Comparison of ENCODE assay signal across 7 mouse cellular contexts in genomic region chr6:86848915-86849644, GRCm38 (mm10). TPM values are rescaled to one million over a fixed set of nuclear protein-coding genes. Genes with fewer than 3 reads are reported as not detected.
DNase-seq lines count a peak whose midpoint lies in the region; ATAC-seq lines count a peak whose summit lies in the region.

Gene Aak1 (plus strand): TSS chr6:86849517.

- H3K27ac ChIP-seq in intestine, embryonic 16.5 days (ENCODE audit: low read length) = peak within 1 kb of the TSS; percentile 97
- peak within 1 kb of the TSS; percentile 95 for H3K27ac ChIP-seq in midbrain, embryonic 11.5 days (ENCODE audit: low read depth, low read length)

- H3K4me2 ChIP-seq in intestine, embryonic 16.5 days (ENCODE audit: low read depth, low read length) = peak within 1 kb of the TSS; percentile 66
- H3K4me2 ChIP-seq in midbrain, embryonic 11.5 days = peak within 1 kb of the TSS; percentile 61

- H3K4me3 ChIP-seq in intestine, embryonic 16.5 days (ENCODE audit: low read length) = peak within 1 kb of the TSS; percentile 75
- H3K4me3 ChIP-seq in midbrain, embryonic 11.5 days (ENCODE audit: low read depth, low read length) = peak within 1 kb of the TSS; percentile 82

- intact Hi-C loops in left cerebral cortex, postnatal 36 days (cut with DNase I) = loop anchor here (2.0 kb wide), 1 partner anchor 70 kb away; no protein-coding TSS in a partner anchor

- no peaks in the 10 kb centered on the region for H3K36me3 ChIP-seq in intestine, embryonic 16.5 days (ENCODE audit: control insufficient read depth, insufficient read depth, low read length)
- no peaks in the 10 kb centered on the region for H3K36me3 ChIP-seq in midbrain, embryonic 11.5 days (ENCODE audit: control insufficient read depth, insufficient read depth, low read length)

- peak; percentile 90 for ATAC-seq in intestine, embryonic 16.5 days
- peak; percentile 94 for ATAC-seq in midbrain, embryonic 11.5 days (ENCODE audit: low FRiP score)

- no peaks in the 10 kb centered on the region for H3K27me3 ChIP-seq in intestine, embryonic 16.5 days (replicated peaks; ENCODE audit: control insufficient read depth, insufficient read depth, low read length)
- no peaks in the 10 kb centered on the region for H3K27me3 ChIP-seq in midbrain, embryonic 11.5 days (ENCODE audit: control insufficient read depth, insufficient read depth, low read length)

- WGBS in intestine, embryonic 16.5 days = under 1% methylated on average over 53 of the region's 60 CpGs
- WGBS in midbrain, embryonic 11.5 days = 1% methylated on average over 59 of the region's 60 CpGs

- DNase-seq in adrenal gland, adult 2 months = peak; percentile 94
- peak; percentile 77 for DNase-seq in embryo, embryonic 11.5 days (ENCODE audit: low read depth, low spot score)
- peak; percentile 85 to 92 for DNase-seq in gastrocnemius, postnatal 4 days (ENCODE audit: low spot score in 2 of 2)
- DNase-seq in left cerebral cortex, postnatal 36 days (ENCODE audit: low spot score in 2 of 2) = peak; percentile 93 to 95
- DNase-seq in midbrain, embryonic 11.5 days (ENCODE audit: low spot score, missing footprints) = peak; percentile 99
- DNase-seq in skeletal muscle tissue, adult 2 months (ENCODE audit: low read depth, low spot score) = peak; percentile 84

- H3K4me1 ChIP-seq in intestine, embryonic 16.5 days (ENCODE audit: control insufficient read depth, insufficient read depth, low read length) = peaks cover 28% of the 10 kb centered on the region
- peaks cover 29% of the 10 kb centered on the region for H3K4me1 ChIP-seq in midbrain, embryonic 11.5 days (ENCODE audit: control insufficient read depth, insufficient read depth, low read length)

- peak within 1 kb of the TSS; percentile 89 for H3K9ac ChIP-seq in intestine, embryonic 16.5 days (ENCODE audit: low read depth, low read length)
- H3K9ac ChIP-seq in midbrain, embryonic 11.5 days (ENCODE audit: low read length) = peak within 1 kb of the TSS; percentile 82

- no peaks in the 10 kb centered on the region for H3K9me3 ChIP-seq in intestine, embryonic 16.5 days (ENCODE audit: control insufficient read depth, low read length)
- no peaks in the 10 kb centered on the region for H3K9me3 ChIP-seq in midbrain, embryonic 11.5 days (ENCODE audit: control insufficient read depth, low read length)

RNA-seq across cellular contexts. Expression of gene Aak1, which starts in this region (rescaled TPM):
- total RNA-seq in adrenal gland, adult 2 months (2021) = 100 to 1,000 TPM in 1 of 2 experiments, 10 to 100 TPM in 1; 97.0 to 100 TPM
- 23.0 and 30.3 TPM in 2 replicates for polyA plus RNA-seq in adrenal gland, adult 2 months (2012; rRNA removed)
- total RNA-seq in gastrocnemius, postnatal 4 days (2021) = 10 to 100 TPM; 57.9 to 69.9 TPM
- 7.0 and 8.9 TPM in 2 replicates for polyA plus RNA-seq in intestine, embryonic 16.5 days (2015; fragmentation: Nextera tagmentation; extraction: Ambion mirVana)
- total RNA-seq in left cerebral cortex, postnatal 36 days (2021) = 100 to 1,000 TPM; 399 to 437 TPM
- 17.1 and 21.1 TPM in 2 replicates for polyA plus RNA-seq in midbrain, embryonic 11.5 days (2014; fragmentation: Nextera tagmentation; extraction: Ambion mirVana)

Comparison
In these comparisons a context has a peak if more than half of its experiments do, and no peak if none do; other contexts are left out.
1. Peak in every context shown above with its lines: DNase-seq, ATAC-seq, H3K4me3 ChIP-seq and H3K27ac ChIP-seq.